Mouse (Mus musculus) kidney, embryonic 15.5 days (tissue): ENCODE results near the gene Fam241a. TPM values are rescaled to one million over a fixed set of nuclear protein-coding genes. Genes with fewer than 3 reads are reported as not detected.

Source experiments
- ATAC-seq: fragments of 200-750 bp; cut with Nextera tagmentation; replicated peaks from 2 replicates; pipeline ENCODE4 v1.8.0; 2017; ENCODE audit warnings: moderate TSS enrichment; ENCODE audit not compliant: low FRiP score
- H3K27ac ChIP-seq: fragments of 300-500 bp; sonication (generic); 2 replicates; pipeline ENCODE4 v1.5.1; 2015; ENCODE audit warnings: mild to moderate bottlenecking, inconsistent platforms
- H3K27me3 ChIP-seq: fragments of 300-500 bp; sonication (generic); 2 replicates; pipeline ENCODE4 v1.6.1; 2015; ENCODE audit warnings: inconsistent platforms
- H3K36me3 ChIP-seq: fragments of 300-500 bp; sonication (generic); 2 replicates; pipeline ENCODE4 v1.6.1; 2015; ENCODE audit warnings: inconsistent platforms
- H3K4me1 ChIP-seq: fragments of 300-500 bp; sonication (generic); 2 replicates; pipeline ENCODE4 v1.6.1; 2015; ENCODE audit warnings: inconsistent platforms
- H3K4me2 ChIP-seq: fragments of 300-500 bp; sonication (generic); 2 replicates; pipeline ENCODE4 v1.6.1; 2015; ENCODE audit warnings: moderate library complexity, mild to moderate bottlenecking, inconsistent platforms
- H3K4me3 ChIP-seq: fragments of 300-500 bp; sonication (generic); replicated peaks from 2 replicates; pipeline ENCODE4 v1.5.1; 2015; ENCODE audit warnings: mild to moderate bottlenecking, inconsistent platforms
- H3K9ac ChIP-seq: fragments of 300-500 bp; sonication (generic); 2 replicates; pipeline ENCODE4 v1.6.1; 2015; ENCODE audit warnings: mild to moderate bottlenecking, inconsistent platforms
- H3K9me3 ChIP-seq: fragments of 300-500 bp; sonication (generic); replicated peaks from 2 replicates; pipeline ENCODE4 v1.6.1; 2016; ENCODE audit warnings: inconsistent platforms
- WGBS: fragments of 180-500 bp; shearing (Covaris S2); methylation state at CpG from one replicate; pipeline ENCODE4 v1.1.7; 2015; ENCODE audit warnings: mixed read lengths; 5-methylcytosine and 5-hydroxymethylcytosine counted together
- polyA plus RNA-seq: library from polyadenylated mRNA; unstranded; fragments of >200 nt; fragmentation: Nextera tagmentation; extraction: Ambion mirVana; gene quantifications from 2 replicates; pipeline ENCODE4 v1.2.1, GENCODE M21; 2015

The Fam241a gene
- polyA plus RNA-seq, 1 experiment from 2014 or later: 6.6 TPM

GRCm38 (mm10) chr3:127871575-127871974 lies 24.5 kb downstream of the Fam241a start:
- peaks cover 3% of the 10 kb centered on the region; the same call in 1 of the 2 replicates for H3K4me1 ChIP-seq
- no peak overlapping the region for H3K4me2 ChIP-seq
- WGBS: 76% methylated on average over 9 of the region's 9 CpGs
- 0 out of 2 replicates have a peak overlapping the region, but pooled peaks have one; percentile 20 for H3K27ac ChIP-seq
- no peaks in the 10 kb centered on the region for H3K9me3 ChIP-seq
- ATAC-seq: no peak
- H3K9ac ChIP-seq: no peak overlapping the region
- H3K27me3 ChIP-seq: no peaks in the 10 kb centered on the region
- no peaks in the 10 kb centered on the region for H3K36me3 ChIP-seq
- no peak overlapping the region for H3K4me3 ChIP-seq

GRCm38 (mm10) chr3:127868880-127869279 lies 27.2 kb downstream of the Fam241a start:
- Histone ChIP-seq H3K9me3 (no peaks in the 10 kb centered on the region), H3K27me3 (no peaks in the 10 kb centered on the region), H3K36me3 (no peaks in the 10 kb centered on the region), H3K27ac (no peak overlapping the region), H3K9ac (no peak overlapping the region), H3K4me1 (no peaks in the 10 kb centered on the region; the same call in 1 of the 2 replicates), H3K4me2 (no peak overlapping the region), H3K4me3 (no peak overlapping the region)
- 81% methylated on average over 5 of the region's 5 CpGs for WGBS
- ATAC-seq: no peak

- H3K36me3 ChIP-seq: no peaks in the 10 kb centered on the region
- no peaks in the 10 kb centered on the region for H3K9me3 ChIP-seq
- no peak overlapping the region for H3K9ac ChIP-seq
- WGBS: 82% methylated on average over 9 of the region's 9 CpGs
- no peak overlapping the region for H3K4me2 ChIP-seq
- no peaks in the 10 kb centered on the region; the same call in 1 of the 2 replicates for H3K4me1 ChIP-seq
- no peak for ATAC-seq
- no peaks in the 10 kb centered on the region for H3K27me3 ChIP-seq
- no peak overlapping the region for H3K4me3 ChIP-seq
- no peak overlapping the region for H3K27ac ChIP-seq
Measured at GRCm38 (mm10) chr3:127868046-127868758, 27.9 kb downstream of the Fam241a start.

GRCm38 (mm10) chr3:127864242-127864641 lies 31.9 kb downstream of the Fam241a start:
- Histone ChIP-seq H3K9me3 (no peaks in the 10 kb centered on the region), H3K27me3 (no peaks in the 10 kb centered on the region), H3K4me2 (no peak overlapping the region), H3K4me1 (no peaks in the 10 kb centered on the region; the same call in 1 of the 2 replicates), H3K36me3 (no peaks in the 10 kb centered on the region), H3K9ac (no peak overlapping the region), H3K4me3 (no peak overlapping the region), H3K27ac (peak overlapping the region; percentile 41; the same call in 1 of the 2 replicates)
- WGBS: 29% methylated on average over 2 of the region's 2 CpGs
- ATAC-seq: no peak

GRCm38 (mm10) chr3:127863571-127863970 lies 32.6 kb downstream of the Fam241a start:
- H3K9me3 ChIP-seq: no peaks in the 10 kb centered on the region
- no peak overlapping the region for H3K27ac ChIP-seq
- no peak overlapping the region for H3K9ac ChIP-seq
- 61% methylated on average over 3 of the region's 3 CpGs for WGBS
- no peaks in the 10 kb centered on the region; the same call in 1 of the 2 replicates for H3K4me1 ChIP-seq
- ATAC-seq: no peak
- no peak overlapping the region for H3K4me2 ChIP-seq
- H3K36me3 ChIP-seq: no peaks in the 10 kb centered on the region
- H3K27me3 ChIP-seq: no peaks in the 10 kb centered on the region
- H3K4me3 ChIP-seq: no peak overlapping the region

GRCm38 (mm10) chr3:127862479-127862878 lies 33.6 kb downstream of the Fam241a start:
- Histone ChIP-seq H3K27ac (0 out of 2 replicates have a peak overlapping the region, but pooled peaks have one; percentile 64), H3K4me2 (no peak overlapping the region), H3K4me1 (no peaks in the 10 kb centered on the region; the same call in 1 of the 2 replicates), H3K9ac (no peak overlapping the region), H3K4me3 (no peak overlapping the region), H3K27me3 (no peaks in the 10 kb centered on the region), H3K9me3 (no peaks in the 10 kb centered on the region), H3K36me3 (no peaks in the 10 kb centered on the region)
- WGBS: 69% methylated on average over 4 of the region's 4 CpGs
- ATAC-seq: no peak

GRCm38 (mm10) chr3:127861340-127861739 lies 34.8 kb downstream of the Fam241a start:
- Histone ChIP-seq H3K36me3 (no peaks in the 10 kb centered on the region), H3K4me3 (no peak overlapping the region), H3K4me1 (no peaks in the 10 kb centered on the region; the same call in 1 of the 2 replicates), H3K27ac (peak overlapping the region; percentile 71), H3K9me3 (no peaks in the 10 kb centered on the region), H3K27me3 (no peaks in the 10 kb centered on the region), H3K9ac (no peak overlapping the region), H3K4me2 (no peak overlapping the region)
- peak; percentile 87 for ATAC-seq
- 80% methylated on average over 11 of the region's 11 CpGs for WGBS

GRCm38 (mm10) chr3:127853431-127854206 lies 42.5 kb downstream of the Fam241a start:
- WGBS: 31% methylated on average over 15 of the region's 15 CpGs
- no peaks in the 10 kb centered on the region for H3K4me1 ChIP-seq
- peak; percentile 73 for ATAC-seq
- no peak overlapping the region for H3K4me2 ChIP-seq
- no peak overlapping the region for H3K4me3 ChIP-seq
- no peak overlapping the region for H3K9ac ChIP-seq
- H3K27ac ChIP-seq: no peak overlapping the region
- H3K9me3 ChIP-seq: no peaks in the 10 kb centered on the region
- H3K36me3 ChIP-seq: no peaks in the 10 kb centered on the region
- H3K27me3 ChIP-seq: no peaks in the 10 kb centered on the region

- H3K27ac ChIP-seq: no peak overlapping the region
- ATAC-seq: no peak
- WGBS: 80% methylated on average over 9 of the region's 9 CpGs
- no peaks in the 10 kb centered on the region for H3K36me3 ChIP-seq
- H3K27me3 ChIP-seq: no peaks in the 10 kb centered on the region
- H3K9ac ChIP-seq: no peak overlapping the region
- no peak overlapping the region for H3K4me3 ChIP-seq
- H3K4me1 ChIP-seq: no peaks in the 10 kb centered on the region
- no peak overlapping the region for H3K4me2 ChIP-seq
- H3K9me3 ChIP-seq: no peaks in the 10 kb centered on the region
Measured at GRCm38 (mm10) chr3:127852722-127853121, 43.4 kb downstream of the Fam241a start.

GRCm38 (mm10) chr3:127850776-127851646 lies 45.1 kb downstream of the Fam241a start:
- H3K27ac ChIP-seq: no peak overlapping the region
- no peaks in the 10 kb centered on the region for H3K4me1 ChIP-seq
- H3K36me3 ChIP-seq: no peaks in the 10 kb centered on the region
- no peak overlapping the region for H3K4me3 ChIP-seq
- no peak for ATAC-seq
- H3K27me3 ChIP-seq: no peaks in the 10 kb centered on the region
- H3K9me3 ChIP-seq: no peaks in the 10 kb centered on the region
- no peak overlapping the region for H3K4me2 ChIP-seq
- 61% methylated on average over 9 of the region's 9 CpGs for WGBS
- no peak overlapping the region for H3K9ac ChIP-seq

- no peak overlapping the region for H3K27ac ChIP-seq
- H3K4me3 ChIP-seq: no peak overlapping the region
- H3K36me3 ChIP-seq: no peaks in the 10 kb centered on the region
- 86% methylated on average over 5 of the region's 5 CpGs for WGBS
- H3K4me2 ChIP-seq: no peak overlapping the region
- no peak overlapping the region for H3K9ac ChIP-seq
- H3K9me3 ChIP-seq: no peaks in the 10 kb centered on the region
- ATAC-seq: no peak
- no peaks in the 10 kb centered on the region for H3K27me3 ChIP-seq
- no peaks in the 10 kb centered on the region for H3K4me1 ChIP-seq
Measured at GRCm38 (mm10) chr3:127849922-127850321, 46.2 kb downstream of the Fam241a start.
